Mouse (Mus musculus): ENCODE measurements around the gene Pwwp2b. TPM values are rescaled to one million over a fixed set of nuclear protein-coding genes. Genes with fewer than 3 reads are reported as not detected.

The Pwwp2b gene
- polyA plus RNA-seq (2015; fragmentation: Nextera tagmentation; extraction: Ambion mirVana) = 17.1 and 18.5 TPM in 2 replicates

- Histone ChIP-seq H3K4me1 (peaks cover 60% of the 10 kb centered on the region), H3K27ac (peak within 1 kb of the TSS; percentile 94), H3K4me3 (replicated peaks) (peak within 1 kb of the TSS; percentile 60), H3K27me3 (replicated peaks) (no peaks in the 10 kb centered on the region), H3K9me3 (no peaks in the 10 kb centered on the region), H3K9ac (peak within 1 kb of the TSS; percentile 53), H3K4me2 (peak within 1 kb of the TSS; percentile 84), H3K36me3 (no peaks in the 10 kb centered on the region)
- WGBS = 1% methylated on average over 72 of the region's 72 CpGs
- peak; percentile 71 for ATAC-seq (ENCODE audit: insufficient read depth, low FRiP score, low read depth)
Observed at GRCm38 (mm10) chr7:139247881-139248614, at the start of gene Pwwp2b. Gene Pwwp2b, plus strand, starts transcription at chr7:139248482.

GRCm38 (mm10) chr7:139200108-139200507, 48.2 kb upstream of the Pwwp2b start:
- Histone ChIP-seq H3K4me2 (no peak overlapping the region), H3K9me3 (no peaks in the 10 kb centered on the region), H3K4me1 (no peaks in the 10 kb centered on the region), H3K27me3 (replicated peaks) (0 out of 2 replicates have a peak, but pooled peaks cover 8% of the 10 kb centered on the region), H3K27ac (no peak overlapping the region), H3K36me3 (no peaks in the 10 kb centered on the region), H3K4me3 (replicated peaks) (no peak overlapping the region), H3K9ac (no peak overlapping the region)
- WGBS = 24% methylated on average over 7 of the region's 7 CpGs
- no peak for ATAC-seq (ENCODE audit: insufficient read depth, low FRiP score, low read depth)

GRCm38 (mm10) chr7:139201209-139201608, 47.1 kb upstream of the Pwwp2b start:
- Histone ChIP-seq H3K27ac (no peak overlapping the region), H3K36me3 (no peaks in the 10 kb centered on the region), H3K4me1 (no peaks in the 10 kb centered on the region), H3K4me3 (replicated peaks) (no peak overlapping the region), H3K4me2 (no peak overlapping the region), H3K27me3 (replicated peaks) (0 out of 2 replicates have a peak, but pooled peaks cover 8% of the 10 kb centered on the region), H3K9ac (no peak overlapping the region), H3K9me3 (no peaks in the 10 kb centered on the region)
- no peak for ATAC-seq (ENCODE audit: insufficient read depth, low FRiP score, low read depth)
- 45% methylated on average over 6 of the region's 6 CpGs for WGBS

- H3K9me3 ChIP-seq = no peaks in the 10 kb centered on the region
- H3K27me3 ChIP-seq (replicated peaks) = no peaks in the 10 kb centered on the region
Observed at GRCm38 (mm10) chr7:139208023-139208772, 40.1 kb upstream of the Pwwp2b start.

GRCm38 (mm10) chr7:139208773-139209095, 39.5 kb upstream of the Pwwp2b start:
- 60% methylated on average over 4 of the region's 4 CpGs for WGBS
- Histone ChIP-seq H3K36me3 (no peaks in the 10 kb centered on the region), H3K27me3 (replicated peaks) (no peaks in the 10 kb centered on the region), H3K27ac (no peak overlapping the region), H3K9ac (no peak overlapping the region), H3K9me3 (no peaks in the 10 kb centered on the region), H3K4me3 (replicated peaks) (no peak overlapping the region), H3K4me1 (peaks cover 6% of the 10 kb centered on the region), H3K4me2 (no peak overlapping the region)
- no peak for ATAC-seq (ENCODE audit: insufficient read depth, low FRiP score, low read depth)

More at GRCm38 (mm10) chr7:139208023-139208772, 40.1 kb upstream of the Pwwp2b start:
- H3K4me1 ChIP-seq = 0 out of 2 replicates have a peak, but pooled peaks cover 2% of the 10 kb centered on the region
- 23% methylated on average over 7 of the region's 7 CpGs for WGBS
- no peak overlapping the region for H3K4me2 ChIP-seq
- H3K9ac ChIP-seq = no peak overlapping the region
- no peak for ATAC-seq (ENCODE audit: insufficient read depth, low FRiP score, low read depth)
- H3K36me3 ChIP-seq = no peaks in the 10 kb centered on the region
- no peak overlapping the region for H3K4me3 ChIP-seq (replicated peaks)
- no peak overlapping the region for H3K27ac ChIP-seq

- no peak overlapping the region for H3K4me3 ChIP-seq (replicated peaks)
- ATAC-seq (ENCODE audit: insufficient read depth, low FRiP score, low read depth) = no peak
- H3K4me2 ChIP-seq = no peak overlapping the region
- no peaks in the 10 kb centered on the region for H3K36me3 ChIP-seq
- no peak overlapping the region for H3K27ac ChIP-seq
- no peaks in the 10 kb centered on the region for H3K9me3 ChIP-seq
- 80% methylated on average over 6 of the region's 6 CpGs for WGBS
- H3K4me1 ChIP-seq = peaks cover 12% of the 10 kb centered on the region
- H3K27me3 ChIP-seq (replicated peaks) = no peaks in the 10 kb centered on the region
- H3K9ac ChIP-seq = no peak overlapping the region
Observed at GRCm38 (mm10) chr7:139211761-139212160, 36.5 kb upstream of the Pwwp2b start.

GRCm38 (mm10) chr7:139212754-139213745, 35.2 kb upstream of the Pwwp2b start, which contains the start of the genes Lrrc27 and Stk32c:
Gene Lrrc27, plus strand, starts transcription at chr7:139212988.
Gene Stk32c, minus strand, starts transcription at chr7:139213307.
- Histone ChIP-seq H3K4me3 (replicated peaks) (peak within 1 kb of the TSS; percentile 64), H3K9me3 (no peaks in the 10 kb centered on the region), H3K27ac (peak within 1 kb of the TSS; percentile 82), H3K9ac (peak within 1 kb of the TSS; percentile 65), H3K4me2 (peak within 1 kb of the TSS; percentile 60), H3K36me3 (no peaks in the 10 kb centered on the region), H3K4me1 (peaks cover 12% of the 10 kb centered on the region), H3K27me3 (replicated peaks) (no peaks in the 10 kb centered on the region)
- WGBS = 2% methylated on average over 53 of the region's 53 CpGs
- ATAC-seq (ENCODE audit: insufficient read depth, low FRiP score, low read depth) = peak; percentile 97

- H3K4me3 ChIP-seq (replicated peaks) = peak overlapping the region; percentile 64
- H3K36me3 ChIP-seq = no peaks in the 10 kb centered on the region
- H3K9me3 ChIP-seq = no peaks in the 10 kb centered on the region
- H3K9ac ChIP-seq = no peak overlapping the region
- H3K27me3 ChIP-seq (replicated peaks) = no peaks in the 10 kb centered on the region
- H3K4me1 ChIP-seq = peaks cover 14% of the 10 kb centered on the region
- H3K4me2 ChIP-seq = peak overlapping the region; percentile 60
- WGBS = 64% methylated on average over 3 of the region's 3 CpGs
- H3K27ac ChIP-seq = no peak overlapping the region
- no peak for ATAC-seq (ENCODE audit: insufficient read depth, low FRiP score, low read depth)
Observed at GRCm38 (mm10) chr7:139213751-139214150, 34.5 kb upstream of the Pwwp2b start.

GRCm38 (mm10) chr7:139214160-139214559, 34.1 kb upstream of the Pwwp2b start:
- no peaks in the 10 kb centered on the region for H3K36me3 ChIP-seq

GRCm38 (mm10) chr7:139214596-139215340, 33.5 kb upstream of the Pwwp2b start:
- no peak for ATAC-seq (ENCODE audit: insufficient read depth, low FRiP score, low read depth)
- no peaks in the 10 kb centered on the region for H3K9me3 ChIP-seq

More at GRCm38 (mm10) chr7:139214160-139214559, 34.1 kb upstream of the Pwwp2b start:
- 73% methylated on average over 3 of the region's 3 CpGs for WGBS
- no peaks in the 10 kb centered on the region for H3K9me3 ChIP-seq
- no peak overlapping the region for H3K9ac ChIP-seq
- H3K4me1 ChIP-seq = peaks cover 15% of the 10 kb centered on the region
- H3K4me2 ChIP-seq = no peak overlapping the region
- ATAC-seq (ENCODE audit: insufficient read depth, low FRiP score, low read depth) = no peak
- no peak overlapping the region for H3K4me3 ChIP-seq (replicated peaks)
- no peak overlapping the region for H3K27ac ChIP-seq
- H3K27me3 ChIP-seq (replicated peaks) = no peaks in the 10 kb centered on the region

GRCm38 (mm10) chr7:139215516-139215915, 32.8 kb upstream of the Pwwp2b start:
- H3K4me1 ChIP-seq = peaks cover 18% of the 10 kb centered on the region
- WGBS = 73% methylated on average over 1 of the region's 1 CpGs
- no peak overlapping the region for H3K4me3 ChIP-seq (replicated peaks)

More at GRCm38 (mm10) chr7:139214596-139215340, 33.5 kb upstream of the Pwwp2b start:
- no peaks in the 10 kb centered on the region for H3K36me3 ChIP-seq
- H3K4me3 ChIP-seq (replicated peaks) = no peak overlapping the region
- peaks cover 15% of the 10 kb centered on the region for H3K4me1 ChIP-seq
- no peak overlapping the region for H3K27ac ChIP-seq
- no peak overlapping the region for H3K4me2 ChIP-seq
- H3K9ac ChIP-seq = no peak overlapping the region
- no peaks in the 10 kb centered on the region for H3K27me3 ChIP-seq (replicated peaks)
- WGBS = 78% methylated on average over 14 of the region's 14 CpGs

More at GRCm38 (mm10) chr7:139215516-139215915, 32.8 kb upstream of the Pwwp2b start:
- Histone ChIP-seq H3K9ac (no peak overlapping the region), H3K27ac (no peak overlapping the region), H3K9me3 (no peaks in the 10 kb centered on the region), H3K27me3 (replicated peaks) (no peaks in the 10 kb centered on the region), H3K4me2 (no peak overlapping the region), H3K36me3 (no peaks in the 10 kb centered on the region)
- ATAC-seq (ENCODE audit: insufficient read depth, low FRiP score, low read depth) = no peak
